Mouse (Mus musculus): ENCODE results near the gene Tesk1. TPM values are rescaled to one million over a fixed set of nuclear protein-coding genes. Genes with fewer than 3 reads are reported as not detected.

Tesk1 gene
- polyA plus RNA-seq (2015; fragmentation: Nextera tagmentation; extraction: Ambion mirVana) = 7.3 and 8.0 TPM in 2 replicates

GRCm38 (mm10) chr4:43441639-43442038 is at the start of gene Tesk1:
Gene Tesk1 (plus strand): TSS chr4:43441939.
- DNase-seq (ENCODE audit: low spot score) = no peak
- Histone ChIP-seq H3K9me3 (ENCODE audit: low read length) (no peaks in the 10 kb centered on the region), H3K27me3 (replicated peaks; ENCODE audit: insufficient read depth, low read length) (no peaks in the 10 kb centered on the region), H3K4me3 (ENCODE audit: low read depth, low read length) (peak within 1 kb of the TSS; percentile 96), H3K36me3 (ENCODE audit: insufficient read depth, low read length) (0 out of 2 replicates have a peak, but pooled peaks cover 2% of the 10 kb centered on the region), H3K4me1 (ENCODE audit: insufficient read depth, low read depth, low read length) (no peaks in the 10 kb centered on the region), H3K27ac (ENCODE audit: low read length) (peak within 1 kb of the TSS; percentile 92), H3K4me2 (replicated peaks; ENCODE audit: low read depth, low read length) (peak within 1 kb of the TSS; percentile 93), H3K9ac (replicated peaks; ENCODE audit: low read depth) (peak within 1 kb of the TSS; percentile 98)
- no peak for TF ChIP-seq CTCF (IDR thresholded peaks at IDR 0.05)
- no peak for TF ChIP-seq EP300 (IDR thresholded peaks at IDR 0.05)
- 19% methylated on average over 4 of the region's 4 CpGs for WGBS
- no peak for ATAC-seq

- peak overlapping the region; percentile 34 for H3K9ac ChIP-seq (replicated peaks; ENCODE audit: low read depth)
- peak overlapping the region; percentile 36; the same call in 1 of the 2 replicates for H3K4me2 ChIP-seq (replicated peaks; ENCODE audit: low read depth, low read length)
- H3K4me3 ChIP-seq (ENCODE audit: low read depth, low read length) = no peak overlapping the region
- DNase-seq (ENCODE audit: low spot score) = peak; percentile 99
- peak; percentile 84 for ATAC-seq
- WGBS = 6% methylated on average over 15 of the region's 15 CpGs
- TF ChIP-seq EP300 (IDR thresholded peaks at IDR 0.05) = peak; percentile 100
- TF ChIP-seq CTCF (IDR thresholded peaks at IDR 0.05) = peak; percentile 41
- no peaks in the 10 kb centered on the region for H3K9me3 ChIP-seq (ENCODE audit: low read length)
- H3K27me3 ChIP-seq (replicated peaks; ENCODE audit: insufficient read depth, low read length) = no peaks in the 10 kb centered on the region
- peak overlapping the region; percentile 98 for H3K27ac ChIP-seq (ENCODE audit: low read length)
- no peaks in the 10 kb centered on the region for H3K36me3 ChIP-seq (ENCODE audit: insufficient read depth, low read length)
- H3K4me1 ChIP-seq (ENCODE audit: insufficient read depth, low read depth, low read length) = peaks cover 53% of the 10 kb centered on the region
These were observed 47.3 kb upstream of the Tesk1 start for GRCm38 (mm10) chr4:43394345-43394891.

- Histone ChIP-seq H3K27ac (ENCODE audit: low read length) (peak overlapping the region; percentile 98), H3K4me3 (ENCODE audit: low read depth, low read length) (no peak overlapping the region), H3K36me3 (ENCODE audit: insufficient read depth, low read length) (no peaks in the 10 kb centered on the region), H3K9ac (replicated peaks; ENCODE audit: low read depth) (peak overlapping the region; percentile 34; the same call in 1 of the 2 replicates), H3K4me1 (ENCODE audit: insufficient read depth, low read depth, low read length) (peaks cover 53% of the 10 kb centered on the region), H3K4me2 (replicated peaks; ENCODE audit: low read depth, low read length) (0 out of 2 replicates have a peak overlapping the region, but pooled peaks have one; percentile 36), H3K27me3 (replicated peaks; ENCODE audit: insufficient read depth, low read length) (no peaks in the 10 kb centered on the region), H3K9me3 (ENCODE audit: low read length) (no peaks in the 10 kb centered on the region)
- DNase-seq (ENCODE audit: low spot score) = no peak
- WGBS = 57% methylated on average over 5 of the region's 5 CpGs
- TF ChIP-seq EP300 (IDR thresholded peaks at IDR 0.05) = no peak
- TF ChIP-seq CTCF (IDR thresholded peaks at IDR 0.05) = no peak
- no peak for ATAC-seq
These were observed 46.6 kb upstream of the Tesk1 start for GRCm38 (mm10) chr4:43395147-43395546.

- H3K4me2 ChIP-seq (replicated peaks; ENCODE audit: low read depth, low read length) = no peak overlapping the region
- TF ChIP-seq EP300 (IDR thresholded peaks at IDR 0.05) (no peak), CTCF (IDR thresholded peaks at IDR 0.05) (no peak)
- H3K4me3 ChIP-seq (ENCODE audit: low read depth, low read length) = no peak overlapping the region
- no peak overlapping the region for H3K9ac ChIP-seq (replicated peaks; ENCODE audit: low read depth)
- peaks cover 58% of the 10 kb centered on the region for H3K4me1 ChIP-seq (ENCODE audit: insufficient read depth, low read depth, low read length)
- peak overlapping the region; percentile 98 for H3K27ac ChIP-seq (ENCODE audit: low read length)
- no peaks in the 10 kb centered on the region for H3K9me3 ChIP-seq (ENCODE audit: low read length)
- H3K36me3 ChIP-seq (ENCODE audit: insufficient read depth, low read length) = no peaks in the 10 kb centered on the region
- no peaks in the 10 kb centered on the region for H3K27me3 ChIP-seq (replicated peaks; ENCODE audit: insufficient read depth, low read length)
- DNase-seq (ENCODE audit: low spot score) (no peak), ATAC-seq (no peak)
- WGBS = 66% methylated on average over 9 of the region's 9 CpGs
These were observed 45.9 kb upstream of the Tesk1 start for GRCm38 (mm10) chr4:43395836-43396235.

- Histone ChIP-seq H3K4me2 (replicated peaks; ENCODE audit: low read depth, low read length) (no peak overlapping the region), H3K4me1 (ENCODE audit: insufficient read depth, low read depth, low read length) (peaks cover 64% of the 10 kb centered on the region), H3K9ac (replicated peaks; ENCODE audit: low read depth) (no peak overlapping the region), H3K9me3 (ENCODE audit: low read length) (no peaks in the 10 kb centered on the region), H3K4me3 (ENCODE audit: low read depth, low read length) (no peak overlapping the region), H3K27ac (ENCODE audit: low read length) (peak overlapping the region; percentile 98; the same call in 1 of the 2 replicates), H3K27me3 (replicated peaks; ENCODE audit: insufficient read depth, low read length) (no peaks in the 10 kb centered on the region), H3K36me3 (ENCODE audit: insufficient read depth, low read length) (no peaks in the 10 kb centered on the region)
- DNase-seq (ENCODE audit: low spot score) (no peak), ATAC-seq (no peak)
- WGBS = 84% methylated on average over 5 of the region's 5 CpGs
- TF ChIP-seq CTCF (IDR thresholded peaks at IDR 0.05) (no peak), EP300 (IDR thresholded peaks at IDR 0.05) (no peak)
These were observed 45.4 kb upstream of the Tesk1 start for GRCm38 (mm10) chr4:43396381-43396780.

- DNase-seq (ENCODE audit: low spot score) = no peak
- peak overlapping the region; percentile 4; the same call in 1 of the 2 replicates for H3K9ac ChIP-seq (replicated peaks; ENCODE audit: low read depth)
- no peak for ATAC-seq
- TF ChIP-seq CTCF (IDR thresholded peaks at IDR 0.05) (no peak), EP300 (IDR thresholded peaks at IDR 0.05) (no peak)
- H3K27ac ChIP-seq (ENCODE audit: low read length) = peak overlapping the region; percentile 98
- no peak overlapping the region for H3K4me3 ChIP-seq (ENCODE audit: low read depth, low read length)
- no peaks in the 10 kb centered on the region for H3K36me3 ChIP-seq (ENCODE audit: insufficient read depth, low read length)
- H3K27me3 ChIP-seq (replicated peaks; ENCODE audit: insufficient read depth, low read length) = no peaks in the 10 kb centered on the region
- no peaks in the 10 kb centered on the region for H3K9me3 ChIP-seq (ENCODE audit: low read length)
- H3K4me2 ChIP-seq (replicated peaks; ENCODE audit: low read depth, low read length) = no peak overlapping the region
- H3K4me1 ChIP-seq (ENCODE audit: insufficient read depth, low read depth, low read length) = peaks cover 77% of the 10 kb centered on the region
- WGBS = 51% methylated on average over 4 of the region's 4 CpGs
These were observed 43.7 kb upstream of the Tesk1 start for GRCm38 (mm10) chr4:43398014-43398413.

Measured in lung, postnatal 0 days (tissue).